Mouse (Mus musculus): ENCODE measurements around the gene Plekhm3.

DNA sequence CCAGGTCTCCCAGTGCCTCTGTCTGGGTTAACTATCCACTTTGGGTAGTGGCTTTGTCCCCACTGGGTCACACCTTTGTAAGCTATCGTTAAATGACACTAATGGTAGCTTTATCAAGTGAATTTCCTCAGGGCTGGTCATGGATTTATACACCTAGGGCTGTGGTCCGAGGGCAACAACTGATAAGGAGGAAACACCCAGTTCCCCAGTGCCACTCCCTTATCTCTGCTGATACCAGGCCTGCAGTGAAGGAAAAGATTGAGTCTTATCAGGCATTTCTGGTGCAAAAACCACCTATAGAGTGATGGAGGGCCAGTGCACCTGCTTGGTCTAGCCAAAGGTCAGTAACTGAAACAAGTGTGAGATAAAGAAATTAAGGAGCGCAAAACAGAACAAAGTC lies 159.0 kb downstream of the Plekhm3 start:
- TF ChIP-seq CTCF (IDR thresholded peaks at IDR 0.05; ENCODE audit: control insufficient read depth, insufficient read depth, low read length), result no peak
- TF ChIP-seq POLR2A (IDR thresholded peaks at IDR 0.05; ENCODE audit: borderline replicate concordance, control insufficient read depth, low read depth, low read length), result no peak
